Mouse (Mus musculus) kidney, postnatal 10 days (tissue): ENCODE data around the gene Ralgapa1.
"Not testable (repeated sequence)": the region's sequence is repeated elsewhere in the genome, so short reads cannot be mapped to it uniquely, and the experiment has no call there.

ENCODE experiments used
- DNase-seq: peaks from one replicate; pipeline ENCODE4 v3.0.0; 2021; ENCODE audit warnings: mixed read lengths

Gene Ralgapa1

GRCm38 (mm10) chr12:55598537-55598886 is 222.5 kb downstream of the Ralgapa1 start:
- no peak for DNase-seq

GRCm38 (mm10) chr12:55586936-55587335 is 234.0 kb downstream of the Ralgapa1 start:
- DNase-seq: not testable (repeated sequence)

DNA sequence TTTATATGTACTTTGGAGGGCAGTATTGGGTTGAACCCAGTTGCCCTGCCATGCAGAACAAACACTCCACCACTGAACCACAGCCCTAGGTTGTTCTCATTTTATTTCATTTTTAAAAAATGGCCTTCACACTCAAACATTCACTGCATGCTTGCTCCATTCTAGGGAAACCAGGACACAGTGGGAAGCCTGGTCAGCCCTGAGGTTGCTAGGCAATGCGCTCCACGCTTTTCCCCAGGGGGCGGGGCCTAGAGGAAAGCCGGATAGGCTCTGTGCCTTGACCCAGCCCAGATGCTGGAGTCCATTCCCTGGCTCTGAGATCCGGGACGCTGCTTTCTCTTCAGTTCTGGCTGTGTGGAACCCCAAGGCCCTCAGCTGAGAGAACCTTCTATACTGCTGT is 247.2 kb downstream of the Ralgapa1 start:
- peak; percentile 38 for DNase-seq

DNA sequence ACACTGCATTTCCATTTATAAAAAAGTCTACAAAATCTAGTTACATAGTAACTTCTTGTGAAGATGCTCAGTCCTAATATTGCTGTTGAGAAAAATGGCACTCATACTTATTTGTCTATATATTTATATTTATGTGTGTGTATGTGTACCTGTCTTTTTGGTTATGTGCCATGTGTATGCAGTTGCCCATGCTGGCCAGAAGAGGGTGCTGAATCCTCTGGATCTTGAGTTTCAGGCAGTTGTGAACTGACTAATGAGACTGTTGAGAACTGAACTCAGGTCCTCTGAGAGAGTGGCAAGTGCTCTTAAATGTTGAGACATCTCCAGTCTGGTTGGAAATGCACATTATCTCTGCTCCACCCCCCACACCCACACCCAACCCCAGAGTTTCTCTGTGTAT is 247.9 kb downstream of the Ralgapa1 start:
- DNase-seq: no peak

DNA sequence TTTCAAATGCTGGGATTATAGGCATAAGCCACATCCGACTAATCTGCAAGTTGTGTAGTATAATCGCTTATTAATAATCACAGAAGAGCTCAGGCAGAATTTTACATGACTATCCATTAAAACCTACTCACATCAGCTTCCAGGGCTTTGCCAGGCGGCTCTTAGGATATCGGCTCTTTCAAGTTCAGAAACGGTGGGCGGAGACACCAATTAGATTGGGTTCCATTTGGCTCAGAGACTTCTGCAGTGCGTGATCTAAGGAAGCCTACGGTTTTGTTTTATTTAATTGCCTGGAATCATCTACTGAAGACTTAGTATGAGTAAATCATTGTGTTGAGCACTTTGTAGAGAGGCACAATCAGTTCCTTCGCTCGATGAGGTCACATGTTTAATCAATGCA is 249.3 kb downstream of the Ralgapa1 start:
- no peak for DNase-seq

DNA sequence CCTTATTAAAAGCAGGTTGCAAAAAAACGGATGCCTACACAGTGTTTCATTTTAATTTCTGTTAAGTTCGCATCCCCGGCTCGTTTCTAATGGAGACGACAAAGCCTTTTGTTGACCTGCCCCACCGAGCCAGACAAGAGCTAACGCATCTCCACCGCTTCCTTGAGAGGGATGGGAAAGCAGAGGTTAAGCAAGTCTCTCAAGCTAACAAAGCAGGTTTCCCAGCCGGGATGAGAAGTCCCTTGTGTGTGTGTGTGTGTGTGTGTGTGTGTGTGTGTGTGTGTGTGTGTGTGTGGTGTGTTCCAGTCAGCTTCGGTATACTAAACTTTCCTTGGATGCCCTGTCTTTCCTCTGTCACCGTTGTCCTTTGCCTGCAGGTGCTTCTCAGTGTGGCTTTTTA is 249.8 kb downstream of the Ralgapa1 start:
- no peak for DNase-seq

DNA sequence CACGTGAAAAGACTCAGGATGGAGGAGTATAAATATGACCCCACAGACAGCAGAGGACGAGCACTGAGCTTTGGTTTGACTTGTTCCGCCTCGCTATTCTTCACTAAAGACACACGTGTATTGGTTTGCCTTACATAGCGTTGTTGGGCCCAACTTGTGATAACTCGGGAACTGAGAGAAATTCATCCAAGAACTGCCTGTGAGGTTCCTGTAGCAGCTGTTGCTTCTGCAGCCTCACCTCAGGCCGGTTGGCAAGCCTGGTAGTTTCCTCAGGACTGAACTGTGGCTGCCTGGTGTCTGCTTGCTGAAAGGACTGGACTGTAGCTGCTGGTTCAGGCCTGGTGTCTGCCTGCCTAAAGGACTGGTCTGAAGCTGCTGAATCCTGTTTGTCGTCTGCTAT is 250.3 kb downstream of the Ralgapa1 start:
- DNase-seq: no peak

- peak; percentile 26 for DNase-seq
Measured at GRCm38 (mm10) chr12:55569676-55570075, 251.3 kb downstream of the Ralgapa1 start.

DNA sequence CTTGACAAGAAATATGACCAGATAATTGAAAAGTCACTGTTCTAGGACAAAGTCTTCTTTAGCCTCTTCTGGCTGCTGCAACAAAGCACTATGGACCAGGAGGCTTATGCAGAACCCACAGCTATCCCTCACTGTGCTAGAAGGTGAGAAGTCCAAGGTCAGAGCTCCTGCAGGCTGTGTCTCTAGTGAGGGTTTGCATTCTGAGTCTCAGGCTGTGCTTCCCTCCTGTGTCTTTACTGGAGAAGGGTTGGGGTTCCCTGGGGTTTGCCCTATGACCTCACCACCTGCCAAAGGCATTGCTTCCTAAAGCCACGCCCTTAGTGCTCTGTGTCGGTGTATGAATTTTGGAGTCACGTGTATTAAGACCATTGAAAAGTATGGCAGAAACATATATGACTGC is 252.5 kb downstream of the Ralgapa1 start:
- DNase-seq: no peak

GRCm38 (mm10) chr12:55566837-55567236 is 254.1 kb downstream of the Ralgapa1 start:
- no peak for DNase-seq

GRCm38 (mm10) chr12:55565867-55566266 is 255.1 kb downstream of the Ralgapa1 start:
- no peak for DNase-seq

DNA sequence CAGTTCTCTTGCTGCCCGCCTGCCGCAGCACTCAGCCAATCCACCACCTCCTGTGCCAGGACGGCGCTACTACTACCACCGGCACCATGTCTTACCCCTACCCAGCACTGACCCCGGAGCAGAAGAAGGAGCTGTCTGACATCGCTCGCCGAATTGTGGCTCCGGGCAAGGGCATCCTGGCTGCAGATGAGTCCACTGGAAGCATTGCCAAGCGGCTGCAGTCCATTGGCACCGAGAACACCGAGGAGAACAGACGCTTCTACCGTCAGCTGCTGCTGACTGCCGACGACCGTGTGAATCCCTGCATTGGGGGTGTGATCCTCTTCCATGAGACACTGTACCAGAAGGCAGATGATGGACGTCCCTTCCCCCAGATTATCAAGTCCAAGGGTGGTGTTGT is 255.8 kb downstream of the Ralgapa1 start, which contains the start of gene Aldoart2:
Gene Aldoart2 (plus strand): TSS at position 34 of the 400 bp plus-strand sequence.
- DNase-seq: no peak

DNA sequence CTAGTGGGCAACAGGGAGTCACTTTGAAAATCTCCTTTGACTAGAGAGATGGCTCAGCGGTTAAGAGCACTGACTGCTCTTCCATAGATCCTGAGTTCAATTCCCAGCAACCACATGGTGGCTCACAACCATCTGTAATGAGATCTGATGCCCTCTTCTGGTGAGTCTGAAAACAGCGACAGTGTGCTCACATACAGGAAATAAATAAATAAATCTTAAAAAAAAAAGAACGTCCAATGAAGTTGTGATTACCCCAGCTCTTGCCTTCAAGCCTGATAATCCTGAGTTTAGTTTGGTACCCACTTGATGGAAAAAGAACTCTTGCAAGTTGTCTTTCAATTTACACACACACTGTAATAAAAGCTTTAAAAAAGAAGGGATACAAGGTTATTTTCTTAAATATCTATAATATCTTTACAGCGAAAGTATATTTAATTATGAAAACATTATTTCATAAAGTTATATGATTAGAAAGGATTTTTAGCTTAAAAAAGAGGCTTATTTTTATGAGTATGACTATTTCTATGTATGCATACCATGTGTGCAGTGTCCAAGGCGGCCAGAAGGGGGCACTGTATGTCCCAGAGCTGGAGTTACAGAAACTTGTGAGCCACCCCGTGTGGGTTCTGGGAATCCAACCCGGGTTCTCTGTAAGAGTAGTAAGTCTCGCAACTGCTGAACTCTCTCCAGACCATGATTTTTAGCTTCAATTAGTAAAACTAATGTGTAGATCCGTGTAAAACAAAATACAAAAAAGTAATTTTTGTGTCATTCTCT is 256.6 kb downstream of the Ralgapa1 start:
- no peak for DNase-seq

GRCm38 (mm10) chr12:55563742-55564141 is 257.2 kb downstream of the Ralgapa1 start:
- no peak for DNase-seq

DNA sequence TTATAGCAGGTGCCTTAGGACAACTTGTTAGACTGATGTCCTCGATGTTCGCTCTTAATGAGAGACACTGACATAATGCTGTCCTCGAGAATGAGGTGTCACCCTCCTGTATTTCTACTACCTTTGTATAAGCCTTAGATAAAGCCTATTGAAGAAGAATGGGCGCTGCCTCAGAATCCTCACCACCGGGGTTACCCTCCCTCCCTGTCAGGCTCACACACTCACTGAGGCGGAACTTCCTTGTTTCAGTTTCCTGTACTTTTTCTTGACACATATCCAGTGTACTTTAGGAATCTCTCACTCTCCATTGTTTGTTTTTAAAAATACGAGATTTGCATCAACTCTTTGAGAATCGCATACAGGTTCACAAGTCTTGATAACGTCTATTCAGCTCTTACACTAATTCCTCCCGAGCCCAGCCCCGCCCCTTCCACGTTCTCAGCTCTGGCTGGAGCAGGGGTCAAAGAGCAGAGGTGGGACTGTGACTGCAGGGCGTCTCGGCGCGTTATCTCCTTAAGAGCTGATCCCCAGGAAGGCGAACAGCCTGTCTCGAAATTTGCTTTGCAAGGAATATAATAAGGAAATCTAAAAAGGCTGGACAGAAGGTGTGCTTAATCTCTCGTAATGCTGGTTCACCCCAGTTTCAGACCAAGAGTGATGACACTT is 260.8 kb downstream of the Ralgapa1 start:
- peak; percentile 40 for DNase-seq

GRCm38 (mm10) chr12:55559184-55559855 is 261.6 kb downstream of the Ralgapa1 start:
- DNase-seq: no peak

DNA sequence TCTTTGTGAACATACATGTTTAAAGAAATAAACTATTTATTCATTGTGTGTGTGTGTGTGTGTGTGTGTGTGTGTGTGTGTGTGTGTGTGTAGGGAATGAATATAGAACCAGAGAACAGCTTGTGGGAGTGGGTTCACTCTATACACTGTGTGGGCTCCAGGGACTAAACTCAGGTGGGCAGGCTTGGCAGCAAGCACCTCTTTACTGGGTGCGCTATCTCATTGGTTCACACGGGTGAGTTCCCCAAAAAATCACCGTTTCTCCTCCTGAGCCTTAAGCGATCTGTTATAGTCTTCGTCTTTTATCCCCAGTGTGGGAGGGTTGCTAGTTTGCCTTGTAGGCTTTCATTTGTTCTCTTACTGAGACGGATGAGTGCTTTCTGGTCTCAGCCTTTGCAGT is 263.1 kb downstream of the Ralgapa1 start:
- DNase-seq: no peak

DNA sequence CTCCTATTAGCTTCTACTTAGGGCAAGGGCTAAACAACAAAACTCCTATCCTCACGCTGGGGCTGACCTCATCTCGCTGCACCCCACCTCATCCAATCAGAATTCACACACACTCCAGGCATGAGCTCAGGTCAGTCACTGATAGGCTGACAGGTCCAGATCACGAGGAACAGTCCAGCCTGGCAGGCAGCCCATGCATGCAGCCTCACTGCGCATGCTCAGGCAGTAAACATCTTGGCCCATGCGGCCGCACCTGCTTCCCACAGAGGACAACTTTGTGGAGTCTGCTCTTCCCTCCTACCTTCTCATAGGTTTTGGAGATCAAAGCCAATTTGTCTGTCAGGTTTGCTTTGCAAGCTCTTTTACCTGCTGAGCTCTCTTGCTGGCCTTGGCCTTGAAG is 266.1 kb downstream of the Ralgapa1 start:
- DNase-seq: not testable (repeated sequence)
